Comparison of ENCODE assay signal across 8 mouse cellular contexts in the genomic region with DNA sequence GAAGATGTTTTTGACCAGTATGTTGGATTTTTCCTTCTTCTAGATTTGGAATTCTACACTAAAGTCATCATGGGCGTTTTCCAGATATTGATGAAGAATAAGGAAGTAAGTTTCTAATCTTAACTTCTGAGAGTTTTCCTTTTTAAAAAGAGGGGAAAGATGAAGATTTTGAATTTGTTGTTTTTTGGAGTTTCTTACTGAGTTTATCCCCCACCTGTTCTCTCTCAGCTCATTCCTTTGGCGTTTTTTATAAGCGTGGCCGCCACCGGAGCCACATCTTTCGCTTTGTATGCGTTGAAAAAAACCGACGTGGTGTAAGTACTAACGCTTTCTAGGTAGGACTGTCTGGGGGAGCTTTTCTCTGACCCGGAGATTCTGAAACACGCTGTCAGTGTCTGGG. TPM values are rescaled to one million over a fixed set of nuclear protein-coding genes. Genes with fewer than 3 reads are reported as not detected.
DNase-seq lines count a peak whose midpoint lies in the region; ATAC-seq lines count a peak whose summit lies in the region.

No protein-coding gene starts in this region.

- H3K9ac ChIP-seq in heart, embryonic 14.5 days (ENCODE audit: low read length), result peak overlapping the region; percentile 54; the same call in 1 of the 2 replicates
- H3K9ac ChIP-seq in hindbrain, embryonic 14.5 days, result peak overlapping the region; percentile 57
- H3K9ac ChIP-seq in midbrain, embryonic 11.5 days (ENCODE audit: low read length), result peak overlapping the region; percentile 57

- peaks cover 11% of the 10 kb centered on the region for H3K27me3 ChIP-seq in heart, embryonic 14.5 days (ENCODE audit: control insufficient read depth, insufficient read depth, low read length)
- H3K27me3 ChIP-seq in hindbrain, embryonic 14.5 days (ENCODE audit: control insufficient read depth, insufficient read depth, low read length), result peaks cover 16% of the 10 kb centered on the region; the same call in 1 of the 2 replicates
- H3K27me3 ChIP-seq in midbrain, embryonic 11.5 days (ENCODE audit: control insufficient read depth, insufficient read depth, low read length), result peaks cover 7% of the 10 kb centered on the region

- no peaks in the 10 kb centered on the region for H3K9me3 ChIP-seq in heart, embryonic 14.5 days (ENCODE audit: control insufficient read depth, low read length)
- H3K9me3 ChIP-seq in hindbrain, embryonic 14.5 days (ENCODE audit: control insufficient read depth, low read length), result no peaks in the 10 kb centered on the region
- no peaks in the 10 kb centered on the region for H3K9me3 ChIP-seq in midbrain, embryonic 11.5 days (ENCODE audit: control insufficient read depth, low read length)

- ATAC-seq in heart, embryonic 14.5 days (ENCODE audit: insufficient number of reproducible peaks, insufficient read depth, low FRiP score, low read depth), result no peak
- ATAC-seq in hindbrain, embryonic 14.5 days (ENCODE audit: low FRiP score), result no peak
- no peak for ATAC-seq in midbrain, embryonic 11.5 days (ENCODE audit: low FRiP score)

- peak overlapping the region; percentile 43 to 46 for H3K4me3 ChIP-seq in heart, embryonic 14.5 days (ENCODE audit: control insufficient read depth in 1 of 2, insufficient read depth in 1 of 2, low read depth in 1 of 2, low read length in 2 of 2)
- peak overlapping the region; percentile 59 for H3K4me3 ChIP-seq in brown adipose tissue, adult 24 weeks (ENCODE audit: insufficient read depth, low read depth, low read length)
- peak overlapping the region; percentile 37 for H3K4me3 ChIP-seq in hindbrain, embryonic 14.5 days (replicated peaks; ENCODE audit: low read length)
- H3K4me3 ChIP-seq in midbrain, embryonic 11.5 days (ENCODE audit: low read depth, low read length), result peak overlapping the region; percentile 40

- peaks cover 15% of the 10 kb centered on the region for H3K36me3 ChIP-seq in heart, embryonic 14.5 days (ENCODE audit: control insufficient read depth, insufficient read depth, low read length)
- H3K36me3 ChIP-seq in hindbrain, embryonic 14.5 days (replicated peaks; ENCODE audit: control insufficient read depth, insufficient read depth), result peaks cover 16% of the 10 kb centered on the region
- peaks cover 4% of the 10 kb centered on the region for H3K36me3 ChIP-seq in midbrain, embryonic 11.5 days (ENCODE audit: control insufficient read depth, insufficient read depth, low read length)

- DNase-seq in heart, adult 8-10 months (ENCODE audit: low spot score), result no peak
- DNase-seq in hindbrain, embryonic 14.5 days (ENCODE audit: low spot score), result no peak
- DNase-seq in midbrain, embryonic 11.5 days (ENCODE audit: low spot score, missing footprints), result no peak
- no peak for DNase-seq in urinary bladder, postnatal 10 days (ENCODE audit: low spot score)
- DNase-seq in layer of hippocampus, adult 9-10 months (ENCODE audit: low spot score), result no peak
- no peak for DNase-seq in thymus, postnatal 4 days

- H3K4me2 ChIP-seq in heart, embryonic 14.5 days (ENCODE audit: low read length), result peak overlapping the region; percentile 79
- peak overlapping the region; percentile 81 for H3K4me2 ChIP-seq in hindbrain, embryonic 14.5 days (replicated peaks)
- peak overlapping the region; percentile 67 for H3K4me2 ChIP-seq in midbrain, embryonic 11.5 days

- 32% methylated on average over 12 of the region's 12 CpGs for WGBS in heart, embryonic 14.5 days
- WGBS in hindbrain, embryonic 14.5 days, result 40% methylated on average over 12 of the region's 12 CpGs
- WGBS in midbrain, embryonic 11.5 days, result 33% methylated on average over 12 of the region's 12 CpGs

- peaks cover 0 to 2% of the 10 kb centered on the region in 2 experiments; a peak in 1 of 4 replicates for H3K4me1 ChIP-seq in heart, embryonic 14.5 days (ENCODE audit: control insufficient read depth in 2 of 2, insufficient read depth in 2 of 2, low read length in 2 of 2)
- no peaks in the 10 kb centered on the region for H3K4me1 ChIP-seq in brown adipose tissue, adult 24 weeks (ENCODE audit: control insufficient read depth, insufficient read depth, insufficient read length, low read length)
- peaks cover 5% of the 10 kb centered on the region for H3K4me1 ChIP-seq in hindbrain, embryonic 14.5 days (replicated peaks; ENCODE audit: control insufficient read depth, insufficient read depth, low read length)
- no peaks in the 10 kb centered on the region for H3K4me1 ChIP-seq in midbrain, embryonic 11.5 days (ENCODE audit: control insufficient read depth, insufficient read depth, low read length)

- no peak overlapping the region for H3K27ac ChIP-seq in heart, embryonic 14.5 days (replicated peaks in 1 of 2; ENCODE audit: control insufficient read depth in 1 of 2, insufficient read depth in 1 of 2, low read depth in 2 of 2, low read length in 2 of 2)
- no peak overlapping the region for H3K27ac ChIP-seq in brown adipose tissue, adult 24 weeks (replicated peaks; ENCODE audit: low read depth, low read length)
- no peak overlapping the region for H3K27ac ChIP-seq in hindbrain, embryonic 14.5 days
- H3K27ac ChIP-seq in midbrain, embryonic 11.5 days (ENCODE audit: low read depth, low read length), result no peak overlapping the region

RNA-seq across cellular contexts. Expression of gene AA467197, which starts 1.2 kb away (rescaled TPM):
- not detected in 2 replicates for polyA plus RNA-seq in heart, embryonic 14.5 days (2014; fragmentation: Nextera tagmentation; extraction: Ambion mirVana)
- under 1 TPM; 0.46 to 0.97 (median 0.65) TPM for total RNA-seq in heart, adult 8-10 months (2022)
- polyA plus RNA-seq in brown adipose tissue, adult 24 weeks (2012; ENCODE audit: insufficient read depth, insufficient read length, missing spikeins), result not detected in 2 replicates
- 0.86 and 1.0 TPM in 2 replicates for polyA plus RNA-seq in hindbrain, embryonic 14.5 days (2014; fragmentation: Nextera tagmentation; extraction: Ambion mirVana)
- 0.25 and 0.44 TPM in 2 replicates for polyA plus RNA-seq in midbrain, embryonic 11.5 days (2014; fragmentation: Nextera tagmentation; extraction: Ambion mirVana)

RNA-seq across cellular contexts. Expression of gene Gatm, which starts 26.9 kb away (rescaled TPM):
- 13.2 and 19.0 TPM in 2 replicates for polyA plus RNA-seq in heart, embryonic 14.5 days (2014; fragmentation: Nextera tagmentation; extraction: Ambion mirVana)
- 1 to 10 TPM; 2.4 to 3.9 (median 2.6) TPM for total RNA-seq in heart, adult 8-10 months (2022)
- 4.6 and 6.3 TPM in 2 replicates for polyA plus RNA-seq in brown adipose tissue, adult 24 weeks (2012; ENCODE audit: insufficient read depth, insufficient read length, missing spikeins)
- polyA plus RNA-seq in hindbrain, embryonic 14.5 days (2014; fragmentation: Nextera tagmentation; extraction: Ambion mirVana), result 42.5 and 56.6 TPM in 2 replicates
- polyA plus RNA-seq in midbrain, embryonic 11.5 days (2014; fragmentation: Nextera tagmentation; extraction: Ambion mirVana), result 25.4 and 28.3 TPM in 2 replicates
